Mouse (Mus musculus): ENCODE results near the gene Cux2.

- TF ChIP-seq CTCF (IDR thresholded peaks at IDR 0.05; ENCODE audit: low read depth, low read length) (no peak), POLR2A (IDR thresholded peaks at IDR 0.05; ENCODE audit: borderline replicate concordance, low read depth, low read length) (no peak)
Measured at GRCm38 (mm10) chr5:121924423-121924822, 125.5 kb downstream of the Cux2 start.

Data from bone marrow macrophage, adult 2 months (primary cell).